Mouse (Mus musculus): ENCODE measurements at regions not wholly inside any gene's neighbourhood (a gene's known extent, or its start where the extent isn't known, plus 50 kb on each side); places are given as distances from the start of the nearest gene placed in this dataset.

- Histone ChIP-seq H3K27ac (no peak overlapping the region), H3K36me3 (no peaks in the 10 kb centered on the region), H3K4me1 (no peaks in the 10 kb centered on the region), H3K9me3 (no peaks in the 10 kb centered on the region), H3K4me3 (no peak overlapping the region), H3K27me3 (ENCODE audit: insufficient read depth, poor library complexity, severe bottlenecking) (no peaks in the 10 kb centered on the region)
- WGBS = 64% methylated on average over 5 of the region's 5 CpGs
- DNase-seq (ENCODE audit: low spot score) = no peak
Measured at GRCm38 (mm10) chr10:92237881-92238280, 484.3 kb downstream of the Nedd1 start.

- H3K4me1 ChIP-seq = no peaks in the 10 kb centered on the region
- H3K36me3 ChIP-seq = no peaks in the 10 kb centered on the region
- WGBS = 41% methylated on average over 2 of the region's 2 CpGs
- no peak for DNase-seq (ENCODE audit: low spot score)
- no peak overlapping the region for H3K4me3 ChIP-seq
- no peaks in the 10 kb centered on the region for H3K9me3 ChIP-seq
- H3K27ac ChIP-seq = no peak overlapping the region
- H3K27me3 ChIP-seq (ENCODE audit: insufficient read depth, poor library complexity, severe bottlenecking) = no peaks in the 10 kb centered on the region
Measured at GRCm38 (mm10) chr10:92232081-92232480, 490.1 kb downstream of the Nedd1 start.

DNA sequence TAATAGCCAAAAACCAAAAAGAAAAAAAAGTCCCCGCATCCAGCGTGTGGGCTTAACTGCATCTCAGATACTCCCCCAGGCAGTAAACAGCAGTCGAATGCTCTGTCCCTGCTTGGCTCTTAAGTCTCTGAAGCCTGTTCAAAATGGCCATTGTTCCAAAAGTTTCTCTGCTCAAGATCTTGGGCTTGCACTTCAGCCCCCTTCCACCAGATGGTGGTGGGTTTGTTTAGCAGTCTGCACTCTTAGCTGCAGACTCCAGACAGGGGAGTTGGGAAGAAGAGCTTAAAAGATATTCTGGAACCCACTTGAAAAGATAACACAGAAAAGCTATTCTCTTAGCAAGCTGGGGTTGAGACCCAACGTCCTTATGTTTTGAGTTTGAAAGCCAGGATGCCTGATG is 496.4 kb downstream of the Nedd1 start:
- 71% methylated on average over 4 of the region's 4 CpGs for WGBS
- Histone ChIP-seq H3K27me3 (ENCODE audit: insufficient read depth, poor library complexity, severe bottlenecking) (no peaks in the 10 kb centered on the region), H3K4me3 (no peak overlapping the region), H3K36me3 (no peaks in the 10 kb centered on the region), H3K27ac (no peak overlapping the region), H3K9me3 (no peaks in the 10 kb centered on the region), H3K4me1 (no peaks in the 10 kb centered on the region)
- DNase-seq (ENCODE audit: low spot score) = no peak

DNA sequence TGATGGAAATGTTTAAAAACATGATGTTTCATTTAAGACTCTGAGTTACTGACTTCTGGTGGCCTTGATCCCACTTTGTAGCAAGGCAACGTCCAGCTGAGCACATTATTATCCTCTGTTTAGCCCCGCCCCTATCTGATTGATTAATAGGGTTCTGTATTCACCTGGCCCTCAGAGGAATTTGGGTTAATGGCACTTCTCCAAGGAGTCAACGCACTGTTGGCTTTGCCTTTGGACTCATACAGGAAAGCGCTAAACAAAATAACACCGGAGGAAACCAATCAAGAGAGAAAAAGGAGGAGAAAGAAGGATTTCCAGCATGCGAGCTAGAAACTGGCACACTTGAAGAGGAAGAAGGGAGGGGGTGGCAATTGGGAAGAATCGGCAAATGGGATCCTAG is 497.1 kb downstream of the Nedd1 start:
- Histone ChIP-seq H3K36me3 (no peaks in the 10 kb centered on the region), H3K27ac (no peak overlapping the region), H3K4me1 (no peaks in the 10 kb centered on the region), H3K27me3 (ENCODE audit: insufficient read depth, poor library complexity, severe bottlenecking) (no peaks in the 10 kb centered on the region), H3K9me3 (no peaks in the 10 kb centered on the region), H3K4me3 (no peak overlapping the region)
- DNase-seq (ENCODE audit: low spot score) = no peak
- 83% methylated on average over 7 of the region's 7 CpGs for WGBS

DNA sequence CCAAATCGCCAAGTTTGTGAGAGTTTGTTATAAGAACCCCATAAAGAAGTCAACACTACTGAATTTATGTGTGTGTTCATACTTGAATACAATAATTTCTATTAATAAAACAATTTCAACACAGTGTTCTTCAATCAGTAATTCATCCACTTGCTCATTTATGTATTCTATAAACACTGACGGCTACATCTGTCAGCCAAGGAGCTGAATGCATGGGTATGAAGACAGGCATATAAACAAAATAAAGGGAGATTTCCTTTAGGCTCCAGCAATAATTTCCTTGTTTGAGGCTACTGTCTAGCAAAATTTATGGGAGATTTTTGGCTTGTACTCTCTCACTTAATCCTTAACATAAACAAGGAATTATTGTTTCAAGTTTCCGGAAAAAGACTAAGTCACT is 502.9 kb downstream of the Nedd1 start:
- no peaks in the 10 kb centered on the region for H3K9me3 ChIP-seq
- no peak overlapping the region for H3K27ac ChIP-seq
- WGBS = 80% methylated on average over 3 of the region's 3 CpGs
- no peaks in the 10 kb centered on the region for H3K4me1 ChIP-seq
- H3K36me3 ChIP-seq = no peaks in the 10 kb centered on the region
- no peak overlapping the region for H3K4me3 ChIP-seq
- H3K27me3 ChIP-seq (ENCODE audit: insufficient read depth, poor library complexity, severe bottlenecking) = no peaks in the 10 kb centered on the region
- no peak for DNase-seq (ENCODE audit: low spot score)

DNA sequence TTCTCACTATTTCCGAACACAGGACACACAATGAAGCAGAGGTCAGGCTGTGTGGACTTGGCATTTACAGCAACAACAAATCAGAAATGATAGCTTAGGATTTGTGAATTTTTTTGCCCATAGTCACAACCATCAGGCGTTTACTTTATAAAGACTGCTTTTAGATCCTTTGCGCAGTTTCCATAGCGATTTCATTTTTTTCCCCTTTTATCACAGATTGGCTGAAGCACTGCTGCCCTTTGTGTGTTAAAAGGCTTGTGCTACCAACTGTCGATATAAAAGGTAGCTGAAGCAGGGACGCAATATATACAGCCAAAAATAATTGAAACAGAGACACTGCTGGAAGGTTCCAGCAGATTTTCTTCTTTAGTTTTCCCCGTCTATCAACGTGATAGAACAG is 551.4 kb downstream of the Nedd1 start:
- Histone ChIP-seq H3K4me1 (no peaks in the 10 kb centered on the region), H3K27me3 (ENCODE audit: insufficient read depth, poor library complexity, severe bottlenecking) (no peaks in the 10 kb centered on the region), H3K9me3 (no peaks in the 10 kb centered on the region), H3K4me3 (no peak overlapping the region), H3K36me3 (no peaks in the 10 kb centered on the region), H3K27ac (no peak overlapping the region)
- 84% methylated on average over 8 of the region's 8 CpGs for WGBS
- no peak for DNase-seq (ENCODE audit: low spot score)

DNA sequence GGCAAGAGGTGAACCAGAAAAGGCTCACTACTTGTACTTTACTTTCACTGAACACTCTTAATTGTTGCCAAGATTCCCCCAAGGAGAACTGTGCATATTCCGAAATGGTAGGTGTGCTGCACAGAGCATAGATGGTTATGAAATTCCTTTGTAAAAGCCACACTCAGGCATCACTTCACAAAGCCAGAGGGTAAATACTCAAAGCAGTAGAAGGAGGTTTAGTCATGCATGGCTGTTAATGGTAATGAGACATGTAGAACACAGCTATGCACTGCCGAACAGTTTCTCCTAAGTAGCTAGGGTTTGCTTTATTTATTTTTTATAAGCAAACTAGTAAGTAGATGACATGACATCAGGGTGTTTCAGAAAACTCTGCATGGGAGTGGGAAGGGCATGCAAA is 556.2 kb downstream of the Nedd1 start:
- peaks cover 5% of the 10 kb centered on the region for H3K4me1 ChIP-seq
- H3K27me3 ChIP-seq (ENCODE audit: insufficient read depth, poor library complexity, severe bottlenecking) = peaks cover 8% of the 10 kb centered on the region
- no peak overlapping the region for H3K4me3 ChIP-seq
- WGBS = 83% methylated on average over 2 of the region's 2 CpGs
- DNase-seq (ENCODE audit: low spot score) = no peak
- H3K9me3 ChIP-seq = no peaks in the 10 kb centered on the region
- H3K36me3 ChIP-seq = no peaks in the 10 kb centered on the region
- no peak overlapping the region for H3K27ac ChIP-seq

DNA sequence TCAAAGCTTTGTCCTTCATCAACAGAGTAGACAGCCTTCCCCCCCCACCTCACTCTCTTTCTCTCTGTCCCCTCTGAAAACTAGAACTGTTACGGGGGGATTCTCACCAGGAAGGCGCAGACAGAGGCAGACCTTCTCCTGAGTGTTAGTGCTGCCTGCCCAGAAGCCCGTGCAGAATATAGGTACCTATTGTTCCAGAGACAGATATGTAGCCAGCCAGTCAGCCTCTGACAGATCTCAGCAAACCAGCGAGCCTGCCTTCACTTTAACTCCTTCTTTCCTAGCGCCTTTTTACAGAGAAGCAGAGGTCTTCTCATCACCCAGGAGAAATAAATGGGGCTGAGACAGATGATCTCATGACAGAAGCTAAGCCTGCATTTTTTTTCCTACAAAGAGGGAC is 557.2 kb downstream of the Nedd1 start:
- no peak for DNase-seq (ENCODE audit: low spot score)
- 26% methylated on average over 5 of the region's 5 CpGs for WGBS
- H3K9me3 ChIP-seq = no peaks in the 10 kb centered on the region
- H3K4me1 ChIP-seq = peaks cover 5% of the 10 kb centered on the region
- no peak overlapping the region for H3K4me3 ChIP-seq
- no peak overlapping the region for H3K27ac ChIP-seq
- H3K36me3 ChIP-seq = no peaks in the 10 kb centered on the region
- peaks cover 8% of the 10 kb centered on the region for H3K27me3 ChIP-seq (ENCODE audit: insufficient read depth, poor library complexity, severe bottlenecking)

DNA sequence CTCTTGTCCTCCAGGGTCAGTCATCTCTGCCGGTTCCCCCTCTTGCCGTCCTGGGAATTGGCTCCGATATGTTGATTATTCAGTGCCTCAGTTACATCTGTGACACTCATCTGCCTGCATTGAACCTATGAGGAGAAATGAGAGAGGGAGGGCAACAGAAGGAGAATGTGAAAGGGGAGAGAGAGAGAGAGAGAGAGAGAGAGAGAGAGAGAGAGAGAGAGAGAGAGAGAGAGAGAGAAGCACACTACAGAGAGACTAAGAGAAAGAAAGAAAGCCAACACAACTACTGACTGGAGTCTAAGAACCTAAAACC is 557.6 kb downstream of the Nedd1 start:
- DNase-seq (ENCODE audit: low spot score) = no peak
- Histone ChIP-seq H3K36me3 (no peaks in the 10 kb centered on the region), H3K4me3 (no peak overlapping the region), H3K4me1 (peaks cover 5% of the 10 kb centered on the region), H3K27ac (no peak overlapping the region), H3K27me3 (ENCODE audit: insufficient read depth, poor library complexity, severe bottlenecking) (peaks cover 8% of the 10 kb centered on the region), H3K9me3 (no peaks in the 10 kb centered on the region)
- WGBS = 67% methylated on average over 3 of the region's 3 CpGs

- 69% methylated on average over 12 of the region's 12 CpGs for WGBS
- Histone ChIP-seq H3K27ac (no peak overlapping the region), H3K9me3 (no peaks in the 10 kb centered on the region), H3K4me3 (no peak overlapping the region), H3K36me3 (no peaks in the 10 kb centered on the region), H3K4me1 (peaks cover 5% of the 10 kb centered on the region), H3K27me3 (ENCODE audit: insufficient read depth, poor library complexity, severe bottlenecking) (peaks cover 8% of the 10 kb centered on the region)
- no peak for DNase-seq (ENCODE audit: low spot score)
Measured at GRCm38 (mm10) chr10:92163851-92164647, 558.2 kb downstream of the Nedd1 start.

GRCm38 (mm10) chr10:92163071-92163504 is 559.1 kb downstream of the Nedd1 start:
- WGBS = 12% methylated on average over 7 of the region's 7 CpGs
- DNase-seq (ENCODE audit: low spot score) = no peak
- H3K27ac ChIP-seq = no peak overlapping the region

GRCm38 (mm10) chr10:92162473-92163011 is 559.7 kb downstream of the Nedd1 start:
- 3% methylated on average over 29 of the region's 29 CpGs for WGBS

More at GRCm38 (mm10) chr10:92163071-92163504, 559.1 kb downstream of the Nedd1 start:
- H3K9me3 ChIP-seq = no peaks in the 10 kb centered on the region
- peak overlapping the region; percentile 58; the same call in 1 of the 2 replicates for H3K4me3 ChIP-seq
- no peaks in the 10 kb centered on the region for H3K36me3 ChIP-seq
- peaks cover 8% of the 10 kb centered on the region for H3K27me3 ChIP-seq (ENCODE audit: insufficient read depth, poor library complexity, severe bottlenecking)
- H3K4me1 ChIP-seq = peaks cover 5% of the 10 kb centered on the region

DNA sequence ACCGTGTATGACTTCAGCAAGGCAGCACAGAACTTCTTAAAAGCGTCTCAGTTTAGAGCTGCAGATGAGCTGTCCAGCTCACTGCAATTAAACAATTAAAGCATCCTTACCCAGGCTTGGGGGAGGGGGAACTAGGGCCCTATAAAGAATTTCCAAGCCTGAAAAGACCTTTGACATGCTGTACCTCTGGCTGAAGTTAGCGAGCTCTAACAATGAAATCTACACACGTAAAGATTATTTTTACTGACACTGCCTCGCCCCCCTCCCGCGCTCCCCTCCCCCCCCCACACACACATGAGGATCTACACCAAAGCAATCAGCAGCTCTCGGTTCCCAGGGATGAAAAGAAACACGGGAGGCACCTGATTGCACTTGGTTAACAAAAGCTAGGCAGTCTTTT is 560.7 kb downstream of the Nedd1 start:
- Histone ChIP-seq H3K36me3 (no peaks in the 10 kb centered on the region), H3K4me3 (no peak overlapping the region), H3K27me3 (ENCODE audit: insufficient read depth, poor library complexity, severe bottlenecking) (peaks cover 8% of the 10 kb centered on the region), H3K9me3 (no peaks in the 10 kb centered on the region), H3K4me1 (peaks cover 5% of the 10 kb centered on the region), H3K27ac (no peak overlapping the region)
- 12% methylated on average over 9 of the region's 9 CpGs for WGBS
- DNase-seq (ENCODE audit: low spot score) = no peak

More at GRCm38 (mm10) chr10:92162473-92163011, 559.7 kb downstream of the Nedd1 start:
- peaks cover 8% of the 10 kb centered on the region for H3K27me3 ChIP-seq (ENCODE audit: insufficient read depth, poor library complexity, severe bottlenecking)
- peaks cover 5% of the 10 kb centered on the region for H3K4me1 ChIP-seq
- H3K36me3 ChIP-seq = no peaks in the 10 kb centered on the region
- H3K4me3 ChIP-seq = peak overlapping the region; percentile 58
- no peak for DNase-seq (ENCODE audit: low spot score)
- no peak overlapping the region for H3K27ac ChIP-seq
- no peaks in the 10 kb centered on the region for H3K9me3 ChIP-seq

- H3K4me3 ChIP-seq = no peak overlapping the region
- H3K9me3 ChIP-seq = no peaks in the 10 kb centered on the region
- no peaks in the 10 kb centered on the region for H3K36me3 ChIP-seq
- 79% methylated on average over 3 of the region's 3 CpGs for WGBS
- DNase-seq (ENCODE audit: low spot score) = no peak
- H3K27ac ChIP-seq = no peak overlapping the region
- H3K27me3 ChIP-seq (ENCODE audit: insufficient read depth, poor library complexity, severe bottlenecking) = no peaks in the 10 kb centered on the region
- no peaks in the 10 kb centered on the region for H3K4me1 ChIP-seq
Measured at GRCm38 (mm10) chr10:92146263-92146662, 576.0 kb downstream of the Nedd1 start.

Data from heart, embryonic 10.5 days (tissue).